Mouse (Mus musculus): ENCODE results near the gene Srsf2.

DNA sequence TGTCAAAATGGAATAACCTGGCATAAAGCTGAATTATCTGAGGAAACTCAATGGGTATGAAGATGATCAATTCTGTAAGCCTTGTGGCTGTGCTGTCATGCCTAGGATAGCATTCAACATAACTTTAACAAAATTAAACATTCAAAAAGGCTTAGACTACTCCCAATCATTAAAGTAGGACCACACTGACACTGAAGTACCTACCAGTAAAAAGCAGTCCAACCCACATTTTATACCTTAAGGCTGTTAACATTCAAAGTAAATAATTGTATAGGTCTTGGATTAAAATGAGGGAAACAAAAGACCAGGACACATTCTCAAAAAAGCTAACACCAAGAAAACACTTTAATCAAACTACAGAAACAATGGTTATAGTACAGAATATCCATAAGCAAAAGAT is 3.3 kb downstream of the Srsf2 start:
- TF ChIP-seq TAL1 (IDR thresholded peaks at IDR 0.05; ENCODE audit: low read length) (no peak), GATA1 (IDR thresholded peaks at IDR 0.05; ENCODE audit: low read length) (no peak)

Data from erythroblast, embryonic 14.5 days (primary cell).